9 mouse cellular contexts compared by ENCODE assay signal in the genomic region with DNA sequence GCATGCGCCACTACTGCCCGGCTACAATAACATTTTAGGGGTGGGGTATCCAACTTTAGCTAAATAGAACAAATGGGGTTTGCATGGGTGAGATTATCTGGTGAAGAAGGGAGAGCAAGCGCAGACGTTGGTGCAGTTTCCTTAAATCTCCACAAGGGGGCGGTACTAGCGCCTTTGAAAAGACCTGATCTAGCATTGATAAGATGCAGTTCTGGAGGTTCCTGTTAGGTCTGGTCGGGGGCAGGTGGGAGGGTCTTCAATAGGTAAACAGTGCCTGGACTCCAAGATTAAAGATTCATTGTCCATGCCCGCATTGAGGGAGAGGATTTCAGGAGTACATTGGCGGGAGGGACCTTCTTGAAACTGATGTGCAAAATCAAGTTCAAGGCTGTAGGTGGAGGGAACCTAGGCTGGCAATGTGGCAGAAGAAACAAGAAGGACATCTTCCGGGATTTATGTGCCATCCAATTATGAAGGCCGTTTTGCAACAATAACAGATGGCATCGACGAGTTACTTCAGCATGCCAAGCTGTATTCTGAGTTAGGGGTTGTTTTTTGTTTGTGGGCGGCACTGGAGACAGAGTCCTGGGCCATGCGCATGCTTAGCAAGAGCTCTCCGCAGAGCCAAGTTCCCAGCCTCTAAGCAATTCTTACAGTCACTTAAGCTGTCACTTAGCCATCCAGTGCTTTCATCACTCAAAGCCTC. TPM values are rescaled to one million over a fixed set of nuclear protein-coding genes. Genes with fewer than 3 reads are reported as not detected.
DNase-seq lines count a peak whose midpoint lies in the region; ATAC-seq and TF ChIP-seq lines count a peak whose summit lies in the region.
"Had no signal": no experiment of that assay in that cellular context is flagged by ENCODE, and none has a peak within 500 bp of the region (broad histone marks: within the 10 kb centered on the region; RNA-seq: fewer than 3 reads in every experiment).

No protein-coding gene starts in this region.

- no peaks in the 10 kb centered on the region for H3K79me2 ChIP-seq in CH12.LX (replicated peaks; ENCODE audit: control insufficient read depth, extremely low read depth, insufficient read depth, poor library complexity, severe bottlenecking)

- no peak overlapping the region for H3K27ac ChIP-seq in hindbrain, embryonic 10.5 days
- no peak overlapping the region for H3K27ac ChIP-seq in hindbrain, embryonic 12.5 days
- no peak overlapping the region for H3K27ac ChIP-seq in CH12.LX (ENCODE audit: insufficient read depth, low read depth)
- no peak overlapping the region for H3K27ac ChIP-seq in forebrain, embryonic 16.5 days (ENCODE audit: low read length)
- H3K27ac ChIP-seq in limb, embryonic 10.5 days: no peak overlapping the region
- H3K27ac ChIP-seq: liver, embryonic 15.5 days had no signal

- peak; percentile 55 for TF ChIP-seq RAD21 in CH12.LX (IDR thresholded peaks at IDR 0.05; ENCODE audit: low read depth, low read length)

- no peak for ATAC-seq in hindbrain, embryonic 12.5 days (ENCODE audit: low FRiP score)
- ATAC-seq in forebrain, embryonic 16.5 days: 0 out of 2 replicates have a peak, but pooled peaks have one; percentile 66

- H3K9ac ChIP-seq in hindbrain, embryonic 12.5 days: no peak overlapping the region
- H3K9ac ChIP-seq in CH12.LX (ENCODE audit: insufficient read depth, low read depth): no peak overlapping the region
- no peak overlapping the region for H3K9ac ChIP-seq in forebrain, embryonic 16.5 days (replicated peaks; ENCODE audit: low read depth, low read length)
- H3K9ac ChIP-seq: liver, embryonic 15.5 days had no signal

- peak; percentile 49 for DNase-seq in hindbrain, embryonic 10.5 days (ENCODE audit: low spot score)
- peak; percentile 67 for DNase-seq in CH12.LX (ENCODE audit: extremely low read depth)
- peak; percentile 4 for DNase-seq in brain, embryonic 18.5 days (ENCODE audit: low read depth, low spot score)
- peak; percentile 48 for DNase-seq in limb, embryonic 10.5 days (ENCODE audit: low spot score)
- DNase-seq in right cerebral cortex, postnatal 25 days: peak; percentile 40
- DNase-seq in ovary, postnatal 10 days (ENCODE audit: low spot score): no peak

- no peak for TF ChIP-seq POLR2A in CH12.LX (IDR thresholded peaks at IDR 0.05; ENCODE audit: low read depth, low read length)

- peaks cover 4% of the 10 kb centered on the region; the same call in 1 of the 2 replicates for H3K4me1 ChIP-seq in hindbrain, embryonic 10.5 days (replicated peaks)
- H3K4me1 ChIP-seq in hindbrain, embryonic 12.5 days: no peaks in the 10 kb centered on the region
- no peaks in the 10 kb centered on the region for H3K4me1 ChIP-seq in CH12.LX (ENCODE audit: control insufficient read depth in 1 of 2, insufficient read depth in 2 of 2)
- H3K4me1 ChIP-seq in forebrain, embryonic 16.5 days (replicated peaks; ENCODE audit: control insufficient read depth, insufficient read depth, low read length): no peaks in the 10 kb centered on the region
- no peaks in the 10 kb centered on the region for H3K4me1 ChIP-seq in limb, embryonic 10.5 days

- H3K4me2 ChIP-seq in hindbrain, embryonic 12.5 days (replicated peaks): no peak overlapping the region
- no peak overlapping the region for H3K4me2 ChIP-seq in CH12.LX (ENCODE audit: insufficient read depth, low read depth, poor library complexity, severe bottlenecking)
- no peak overlapping the region for H3K4me2 ChIP-seq in forebrain, embryonic 16.5 days (ENCODE audit: low read length)
- H3K4me2 ChIP-seq: liver, embryonic 15.5 days had no signal

- H3K4me3 ChIP-seq in hindbrain, embryonic 10.5 days: no peak overlapping the region
- no peak overlapping the region for H3K4me3 ChIP-seq in hindbrain, embryonic 12.5 days
- H3K4me3 ChIP-seq in CH12.LX (replicated peaks in 1 of 3; ENCODE audit: low read depth in 2 of 3, low read length in 2 of 3, poor library complexity in 1 of 3): no peak overlapping the region
- H3K4me3 ChIP-seq in forebrain, embryonic 16.5 days (replicated peaks; ENCODE audit: low read length): no peak overlapping the region
- no peak overlapping the region for H3K4me3 ChIP-seq in limb, embryonic 10.5 days
- H3K4me3 ChIP-seq: liver, embryonic 15.5 days had no signal

- 33% methylated on average over 16 of the region's 16 CpGs for WGBS in hindbrain, embryonic 10.5 days
- 34% methylated on average over 16 of the region's 16 CpGs for WGBS in hindbrain, embryonic 12.5 days
- 22% methylated on average over 16 of the region's 16 CpGs for WGBS in forebrain, embryonic 16.5 days
- 35% methylated on average over 16 of the region's 16 CpGs for WGBS in limb, embryonic 10.5 days

- no peaks in the 10 kb centered on the region for H3K36me3 ChIP-seq in hindbrain, embryonic 10.5 days
- H3K36me3 ChIP-seq in hindbrain, embryonic 12.5 days: no peaks in the 10 kb centered on the region
- no peaks in the 10 kb centered on the region for H3K36me3 ChIP-seq in CH12.LX (replicated peaks in 1 of 2; ENCODE audit: control insufficient read depth in 1 of 2, insufficient read depth in 1 of 2, low read length in 1 of 2)
- H3K36me3 ChIP-seq in forebrain, embryonic 16.5 days (ENCODE audit: control insufficient read depth, insufficient read depth): no peaks in the 10 kb centered on the region
- H3K36me3 ChIP-seq in limb, embryonic 10.5 days: no peaks in the 10 kb centered on the region
- H3K36me3 ChIP-seq: liver, embryonic 15.5 days had no signal

- TF ChIP-seq EP300 in CH12.LX (IDR thresholded peaks at IDR 0.05; ENCODE audit: low read length): no peak

- H3K9me3 ChIP-seq in hindbrain, embryonic 10.5 days: no peaks in the 10 kb centered on the region
- H3K9me3 ChIP-seq in hindbrain, embryonic 12.5 days (replicated peaks): no peaks in the 10 kb centered on the region
- H3K9me3 ChIP-seq in CH12.LX (replicated peaks; ENCODE audit: low read length): peaks cover 14% of the 10 kb centered on the region
- no peaks in the 10 kb centered on the region for H3K9me3 ChIP-seq in forebrain, embryonic 16.5 days (ENCODE audit: control insufficient read depth, low read length)
- H3K9me3 ChIP-seq in limb, embryonic 10.5 days (replicated peaks): no peaks in the 10 kb centered on the region
- H3K9me3 ChIP-seq: liver, embryonic 15.5 days had no signal

- dilution Hi-C loops in CH12.LX (cut with MboI; ENCODE audit: extremely low pct_ligation_motif_present, extremely low pct_unique_long_range_greater_than_20kb, low sequenced_read_pairs): no loop called here

- peaks cover 5% of the 10 kb centered on the region; the same call in 1 of the 2 replicates for H3K27me3 ChIP-seq in hindbrain, embryonic 10.5 days (ENCODE audit: insufficient read depth, poor library complexity, severe bottlenecking)
- peaks cover 14% of the 10 kb centered on the region for H3K27me3 ChIP-seq in hindbrain, embryonic 12.5 days
- peaks cover 72% of the 10 kb centered on the region for H3K27me3 ChIP-seq in CH12.LX (replicated peaks)
- H3K27me3 ChIP-seq in forebrain, embryonic 16.5 days (replicated peaks; ENCODE audit: control insufficient read depth, insufficient read depth, low read length): no peaks in the 10 kb centered on the region
- H3K27me3 ChIP-seq in limb, embryonic 10.5 days (ENCODE audit: low read depth, poor library complexity, severe bottlenecking): peaks cover 14% of the 10 kb centered on the region; the same call in 1 of the 2 replicates

- in situ Hi-C loops in CH12.LX (cut with MboI; ENCODE audit: low pct_ligation_motif_present, low pct_unique_long_range_greater_than_20kb, low sequenced_read_pairs): loop anchor here (10.0 kb wide), 1 partner anchor 46 kb away; a partner anchor contains a TSS

- peak; percentile 78 to 85 for TF ChIP-seq CTCF in CH12.LX (conservative IDR thresholded peaks at IDR 0.05 in 1 of 2, IDR thresholded peaks at IDR 0.05 in 1 of 2; ENCODE audit: low read depth in 2 of 2, low read length in 2 of 2)

RNA-seq across cellular contexts. Expression of a gene that starts 3.0 kb away (rescaled TPM):
- 0.40 TPM in 1 of 2 replicates, not detected in the other for polyA plus RNA-seq in hindbrain, embryonic 10.5 days (2016; fragmentation: Nextera tagmentation; extraction: Ambion mirVana)
- polyA plus RNA-seq in hindbrain, embryonic 12.5 days (2016; fragmentation: Nextera tagmentation; extraction: Ambion mirVana): not detected in 2 replicates
- not detected in 2 replicates for total RNA-seq in CH12.LX (2012; rRNA removed)
- not detected in 2 replicates for total RNA-seq in CH12.LX (2014; rRNA removed)
- not detected in 2 replicates for polyA plus RNA-seq in CH12.LX (2012; ENCODE audit: insufficient read length, low read depth)
- polyA plus RNA-seq in forebrain, embryonic 16.5 days (2015; fragmentation: Nextera tagmentation; extraction: Ambion mirVana): not detected in 2 replicates
- polyA plus RNA-seq in limb, embryonic 10.5 days (2016; fragmentation: Nextera tagmentation; extraction: Ambion mirVana): not detected in 2 replicates

RNA-seq across cellular contexts. Expression of a gene that starts 32.3 kb away (rescaled TPM):
- 1.7 and 4.2 TPM in 2 replicates for polyA plus RNA-seq in hindbrain, embryonic 10.5 days (2016; fragmentation: Nextera tagmentation; extraction: Ambion mirVana)
- 3.8 and 5.2 TPM in 2 replicates for polyA plus RNA-seq in hindbrain, embryonic 12.5 days (2016; fragmentation: Nextera tagmentation; extraction: Ambion mirVana)
- 2.1 and 2.4 TPM in 2 replicates for total RNA-seq in CH12.LX (2012; rRNA removed)
- not detected in 2 replicates for total RNA-seq in CH12.LX (2014; rRNA removed)
- 1.0 TPM in 1 of 2 replicates, not detected in the other for polyA plus RNA-seq in CH12.LX (2012; ENCODE audit: insufficient read length, low read depth)
- polyA plus RNA-seq in forebrain, embryonic 16.5 days (2015; fragmentation: Nextera tagmentation; extraction: Ambion mirVana): not detected in 2 replicates
- not detected in 2 replicates for polyA plus RNA-seq in limb, embryonic 10.5 days (2016; fragmentation: Nextera tagmentation; extraction: Ambion mirVana)

RNA-seq across cellular contexts. Expression of a gene that starts 32.9 kb away (rescaled TPM):
- 11.8 and 35.0 TPM in 2 replicates for polyA plus RNA-seq in hindbrain, embryonic 10.5 days (2016; fragmentation: Nextera tagmentation; extraction: Ambion mirVana)
- 16.1 and 23.9 TPM in 2 replicates for polyA plus RNA-seq in hindbrain, embryonic 12.5 days (2016; fragmentation: Nextera tagmentation; extraction: Ambion mirVana)
- total RNA-seq in CH12.LX (2012; rRNA removed) (not detected in 2 replicates), CH12.LX (2014; rRNA removed) (not detected in 2 replicates)
- polyA plus RNA-seq in CH12.LX (2012; ENCODE audit: insufficient read length, low read depth): not detected in 2 replicates
- 0.22 and 0.43 TPM in 2 replicates for polyA plus RNA-seq in forebrain, embryonic 16.5 days (2015; fragmentation: Nextera tagmentation; extraction: Ambion mirVana)
- polyA plus RNA-seq in limb, embryonic 10.5 days (2016; fragmentation: Nextera tagmentation; extraction: Ambion mirVana): not detected in 2 replicates

RNA-seq across cellular contexts. Expression of a gene that starts 44.5 kb away (rescaled TPM):
- 40.1 and 79.4 TPM in 2 replicates for polyA plus RNA-seq in hindbrain, embryonic 10.5 days (2016; fragmentation: Nextera tagmentation; extraction: Ambion mirVana)
- polyA plus RNA-seq in hindbrain, embryonic 12.5 days (2016; fragmentation: Nextera tagmentation; extraction: Ambion mirVana): 88.6 and 98.9 TPM in 2 replicates
- total RNA-seq in CH12.LX (2012; rRNA removed): 2.5 and 2.8 TPM in 2 replicates
- 0.44 and 0.76 TPM in 2 replicates for total RNA-seq in CH12.LX (2014; rRNA removed)
- 6.2 and 9.2 TPM in 2 replicates for polyA plus RNA-seq in CH12.LX (2012; ENCODE audit: insufficient read length, low read depth)
- 122 and 148 TPM in 2 replicates for polyA plus RNA-seq in forebrain, embryonic 16.5 days (2015; fragmentation: Nextera tagmentation; extraction: Ambion mirVana)
- 14.0 and 17.1 TPM in 2 replicates for polyA plus RNA-seq in limb, embryonic 10.5 days (2016; fragmentation: Nextera tagmentation; extraction: Ambion mirVana)

RNA-seq across cellular contexts. Expression of a gene that starts 45.1 kb away (rescaled TPM):
- polyA plus RNA-seq in hindbrain, embryonic 10.5 days (2016; fragmentation: Nextera tagmentation; extraction: Ambion mirVana): 69.7 and 184 TPM in 2 replicates
- 348 and 365 TPM in 2 replicates for polyA plus RNA-seq in hindbrain, embryonic 12.5 days (2016; fragmentation: Nextera tagmentation; extraction: Ambion mirVana)
- total RNA-seq in CH12.LX (2012; rRNA removed): 0.34 and 0.93 TPM in 2 replicates
- total RNA-seq in CH12.LX (2014; rRNA removed): not detected in 2 replicates
- polyA plus RNA-seq in CH12.LX (2012; ENCODE audit: insufficient read length, low read depth): 0.10 TPM in 1 of 2 replicates, not detected in the other
- 584 and 649 TPM in 2 replicates for polyA plus RNA-seq in forebrain, embryonic 16.5 days (2015; fragmentation: Nextera tagmentation; extraction: Ambion mirVana)
- 8.4 and 13.4 TPM in 2 replicates for polyA plus RNA-seq in limb, embryonic 10.5 days (2016; fragmentation: Nextera tagmentation; extraction: Ambion mirVana)
